Mouse (Mus musculus) cerebellum, postnatal 4 days (tissue): ENCODE results near the gene Bphl.

Source experiments
- DNase-seq, 2 experiments: peaks; one replicate each; pipeline ENCODE4 v3.0.0; 2022; ENCODE audit warnings: low spot score in 2 of 2, mixed read lengths in 1 of 2

Gene Bphl

GRCm38 (mm10) chr13:34037172-34038055 lies at the start of gene Bphl:
Gene Bphl, plus strand, starts transcription at chr13:34037597.
- DNase-seq: peak; percentile 81 to 89

DNA sequence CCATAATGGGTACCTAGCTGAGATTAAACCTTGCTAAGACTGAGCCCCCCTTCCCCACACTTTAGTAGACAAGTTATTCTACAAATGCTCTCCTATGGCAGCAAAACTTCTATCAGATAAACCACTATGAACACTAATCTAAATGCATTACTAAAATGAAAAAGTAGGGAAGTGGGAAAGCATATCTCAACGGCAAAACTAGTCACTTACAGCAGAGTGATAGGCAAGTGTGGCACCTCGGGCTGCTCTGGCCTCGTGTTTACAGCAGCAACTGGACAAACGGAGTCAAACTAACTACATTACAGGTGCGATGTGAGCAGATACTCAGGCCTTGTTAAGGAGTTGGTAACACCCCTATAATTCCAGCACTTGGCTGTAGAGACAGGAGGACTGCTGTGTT lies 47.8 kb upstream of the Bphl start:
- no peak for DNase-seq

DNA sequence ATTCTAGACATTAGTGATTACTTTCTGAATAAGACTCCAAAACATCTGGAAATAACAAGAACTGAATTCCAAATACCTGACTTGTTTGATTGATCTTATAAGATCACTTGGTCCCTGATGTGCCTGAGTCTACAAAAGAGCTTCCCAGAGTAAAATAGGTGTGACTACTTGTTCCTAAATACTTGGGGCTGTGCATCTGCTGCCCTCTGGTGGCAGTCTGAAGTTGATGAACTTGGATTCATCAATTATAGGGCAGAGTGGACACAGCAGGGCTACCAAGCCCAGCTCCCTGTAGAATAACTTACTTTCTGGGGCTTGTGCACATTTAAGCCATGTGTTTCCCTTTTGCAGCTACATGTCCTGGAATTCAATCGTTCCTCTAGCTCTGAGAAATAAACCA lies 42.2 kb upstream of the Bphl start:
- peak; percentile 40 to 60 for DNase-seq

GRCm38 (mm10) chr13:34002058-34003006 lies 35.1 kb upstream of the Bphl start, which contains the start of the genes Ripk1 and Serpinb6a:
Gene Ripk1, plus strand, starts transcription at chr13:34002363.
Gene Serpinb6a, minus strand, starts transcription at chr13:34002794.
- peak; percentile 74 to 82 for DNase-seq

GRCm38 (mm10) chr13:34003058-34003457 lies 34.3 kb upstream of the Bphl start:
- DNase-seq: no peak

DNA sequence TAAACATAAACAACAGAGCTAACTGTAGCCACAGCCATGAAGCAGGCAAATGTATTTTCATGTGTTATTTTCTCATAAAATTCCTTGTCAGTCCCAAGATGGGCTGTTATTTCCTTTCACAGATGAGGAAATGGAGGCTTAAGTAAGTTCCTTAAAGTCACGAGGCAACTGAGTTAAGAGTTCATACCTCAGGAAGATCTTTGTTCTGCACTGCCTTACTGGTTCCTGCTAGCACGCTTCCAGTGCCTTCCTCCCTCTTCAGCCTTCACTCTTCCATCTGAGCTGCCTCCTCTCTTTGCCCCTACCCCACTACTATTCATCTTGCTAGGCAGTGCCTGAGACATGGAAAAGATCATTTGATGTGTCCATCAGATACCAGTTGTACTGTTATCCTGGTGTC lies 30.2 kb upstream of the Bphl start:
- no peak for DNase-seq

GRCm38 (mm10) chr13:34016927-34017569 lies 20.3 kb upstream of the Bphl start:
- peak in 1 of 2 experiments; percentile 40 for DNase-seq

DNA sequence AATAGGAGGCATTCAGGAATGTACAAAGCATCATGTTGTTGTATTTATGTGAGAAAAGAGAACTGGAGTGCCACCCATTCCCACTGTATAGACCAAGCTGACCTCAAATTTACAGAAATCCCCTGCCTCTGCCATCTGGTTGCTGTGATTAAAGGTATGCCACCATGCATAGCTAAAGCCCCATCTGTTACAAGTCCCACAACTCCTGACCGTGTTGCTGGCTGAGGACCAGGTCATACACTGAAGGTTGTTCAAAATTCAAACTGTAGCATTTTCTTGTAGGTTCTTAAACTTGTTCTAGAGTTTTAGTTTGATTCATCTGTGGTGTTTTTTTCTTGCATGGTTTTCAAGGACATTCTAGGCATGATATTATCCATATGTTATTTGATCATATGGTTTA lies 18.9 kb upstream of the Bphl start:
- no peak for DNase-seq

DNA sequence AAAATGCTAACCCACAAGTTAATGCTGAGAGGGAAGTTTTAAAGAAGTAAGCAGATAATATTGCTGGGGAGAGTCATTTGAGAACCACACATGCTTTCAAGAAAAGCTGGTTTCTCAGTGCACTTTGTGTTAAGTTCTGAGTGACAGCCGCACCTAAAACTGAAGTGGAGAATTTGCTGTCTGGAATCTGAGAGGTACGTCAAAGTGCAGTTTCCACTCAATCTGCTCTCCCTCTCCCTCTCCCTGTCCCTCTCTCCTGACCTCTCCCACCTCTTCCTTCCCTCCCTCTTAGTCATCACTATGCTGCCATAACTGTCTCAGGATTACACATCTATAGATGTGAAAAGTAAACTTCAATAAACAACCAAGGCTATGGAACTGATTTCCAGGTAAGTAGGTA lies 15.4 kb upstream of the Bphl start:
- no peak for DNase-seq

GRCm38 (mm10) chr13:34032041-34032440 lies 5.4 kb upstream of the Bphl start:
- no peak for DNase-seq

DNA sequence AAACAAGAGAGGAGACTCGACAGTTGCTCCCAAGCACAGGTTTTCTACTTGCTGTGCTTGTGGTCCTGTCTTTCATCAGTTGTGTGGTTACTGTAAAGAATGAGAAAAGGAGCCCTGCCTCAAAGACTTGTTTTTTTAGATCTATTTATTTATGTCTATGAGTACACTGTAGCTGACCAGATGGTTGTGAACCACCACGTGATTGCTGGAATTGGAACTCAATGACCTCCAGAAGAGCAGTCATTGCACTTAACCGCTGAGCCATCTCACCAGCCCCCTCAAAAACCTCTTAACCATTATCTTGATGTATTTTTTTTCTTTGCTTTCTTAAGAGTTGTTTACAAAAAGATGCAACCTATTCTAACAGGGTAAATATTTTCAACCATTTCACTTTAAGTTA lies 2.0 kb upstream of the Bphl start:
- no peak for DNase-seq

GRCm38 (mm10) chr13:34036726-34037125 lies 671 bp upstream of the Bphl start:
- no peak for DNase-seq

DNA sequence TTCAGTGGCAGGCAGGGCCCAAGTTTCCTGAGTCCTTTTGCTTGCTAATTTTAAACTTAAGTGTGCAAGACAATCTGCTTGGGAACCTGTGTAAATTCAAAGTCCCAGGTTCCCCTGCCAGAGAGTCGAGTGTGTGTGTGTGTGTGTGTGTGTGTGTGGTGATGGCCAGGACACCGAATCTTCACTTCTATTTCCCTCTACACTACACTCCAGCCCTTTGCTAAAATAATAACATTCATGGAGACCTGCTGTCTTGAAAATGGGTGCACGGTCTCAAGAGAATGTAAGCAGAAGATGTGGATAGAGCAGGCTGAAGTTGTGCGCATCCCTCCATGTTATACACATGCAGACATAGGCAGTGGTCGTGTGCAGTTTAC lies 647 bp downstream of the Bphl start:
- DNase-seq: no peak

DNA sequence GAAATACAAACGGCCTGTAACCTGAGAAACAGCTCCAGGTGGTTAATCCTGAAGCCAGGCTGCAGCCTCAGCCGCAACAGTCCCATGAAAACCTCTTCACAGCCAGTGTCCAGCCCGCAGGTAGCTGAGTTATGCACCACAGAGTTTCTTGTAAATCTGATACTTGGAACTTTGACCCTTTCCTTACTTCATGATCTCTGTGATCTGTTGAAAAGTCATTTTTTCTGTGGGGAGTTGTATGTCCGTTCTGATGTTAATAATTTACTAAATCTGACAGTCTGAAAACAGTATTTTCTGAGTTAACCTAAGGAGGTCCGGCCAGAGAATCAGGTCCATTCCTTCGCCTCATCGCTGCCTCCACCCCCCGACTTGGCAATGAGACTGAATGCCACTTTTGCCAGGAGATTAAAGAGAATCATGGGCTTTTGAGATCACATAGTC lies 1.5 kb downstream of the Bphl start:
- DNase-seq: no peak

DNA sequence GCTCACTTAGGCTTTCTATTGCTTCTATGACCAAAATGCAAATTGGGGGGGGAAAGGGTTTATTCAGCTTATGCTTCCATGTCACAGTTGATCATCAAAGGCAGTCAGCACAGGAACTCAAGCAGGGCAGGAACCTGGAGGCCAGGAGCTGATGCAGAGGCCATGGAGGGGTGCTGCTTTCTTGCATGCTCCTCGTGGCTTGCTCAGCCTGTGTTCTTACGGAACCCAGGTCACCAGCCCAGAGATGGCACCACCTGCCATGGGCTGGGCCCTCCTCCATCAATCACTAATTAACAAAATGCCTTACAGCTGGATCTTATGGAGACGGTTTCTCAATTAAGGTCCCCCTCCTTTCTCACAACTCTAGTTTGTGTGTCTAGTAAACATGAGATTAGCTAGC lies 2.7 kb downstream of the Bphl start:
- DNase-seq: no peak

DNA sequence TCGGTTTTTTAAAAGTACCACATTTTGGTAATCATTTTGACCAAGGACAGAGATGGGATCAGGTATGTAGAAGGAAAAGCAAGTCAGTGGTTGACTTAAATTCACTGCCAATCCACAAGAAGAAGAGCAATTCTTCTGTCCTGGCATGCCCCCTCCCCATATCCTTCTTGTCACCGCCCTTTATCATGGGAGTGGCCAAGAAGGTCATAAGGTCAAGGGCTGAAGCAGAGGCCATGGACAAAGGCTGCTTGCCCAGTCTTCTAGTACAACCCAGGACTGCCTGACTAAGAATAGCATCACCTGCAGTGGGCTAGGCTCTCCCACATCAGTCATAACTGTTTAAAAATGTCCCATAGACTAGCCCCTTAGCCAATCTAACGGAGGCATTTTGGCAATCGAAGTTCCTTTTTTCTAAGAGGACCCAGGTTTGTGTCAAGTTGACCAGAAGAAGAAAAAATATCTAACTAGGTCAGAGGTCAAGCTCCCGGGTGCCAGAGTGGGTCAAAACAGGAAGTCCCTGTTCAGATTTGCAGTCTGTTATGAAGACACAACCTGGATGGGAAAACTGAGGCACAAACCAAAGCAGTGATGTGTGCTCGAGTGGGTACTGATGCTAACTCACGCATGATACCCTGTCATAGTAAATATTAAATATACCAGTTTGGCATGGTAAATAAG lies 6.5 kb downstream of the Bphl start:
- no peak for DNase-seq

DNA sequence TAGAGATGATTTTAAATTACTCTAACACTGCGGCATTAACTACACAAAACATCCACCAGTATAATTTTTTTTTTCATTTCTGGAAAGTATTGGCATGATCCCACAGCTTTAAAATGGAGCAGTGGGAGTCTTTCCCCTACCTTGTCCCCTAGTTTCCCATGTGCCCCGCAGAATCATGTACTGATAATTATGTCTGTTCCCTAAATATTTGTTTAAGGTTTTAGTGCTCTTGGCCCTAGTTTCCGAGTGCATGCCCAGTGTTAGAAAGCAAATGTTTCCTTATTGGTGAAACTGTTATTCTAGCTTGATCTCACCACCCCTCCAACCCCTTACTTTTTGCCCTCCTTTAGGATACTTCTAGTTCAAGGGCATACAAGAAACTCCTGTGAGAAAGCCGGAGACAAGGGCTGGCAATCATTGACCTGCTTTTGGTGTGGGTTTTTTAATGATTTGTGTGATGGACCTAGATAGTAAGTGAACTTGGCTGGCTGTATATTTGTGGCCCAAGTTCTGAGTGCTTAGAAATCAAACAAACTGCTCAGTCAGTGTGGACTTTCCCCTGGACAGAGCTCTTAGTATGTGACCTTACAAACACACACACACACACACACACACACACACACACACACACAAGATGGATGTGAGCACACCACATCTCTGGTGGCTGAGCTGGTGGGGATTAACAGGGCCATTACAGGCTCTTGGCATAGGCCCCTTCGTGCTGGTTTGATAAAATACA lies 8.3 kb downstream of the Bphl start:
- no peak for DNase-seq

- DNase-seq: peak; percentile 56 to 82
These were observed 9.1 kb downstream of the Bphl start for GRCm38 (mm10) chr13:34046421-34047012.

- DNase-seq: no peak
These were observed 10.1 kb downstream of the Bphl start for GRCm38 (mm10) chr13:34047526-34047925.

DNA sequence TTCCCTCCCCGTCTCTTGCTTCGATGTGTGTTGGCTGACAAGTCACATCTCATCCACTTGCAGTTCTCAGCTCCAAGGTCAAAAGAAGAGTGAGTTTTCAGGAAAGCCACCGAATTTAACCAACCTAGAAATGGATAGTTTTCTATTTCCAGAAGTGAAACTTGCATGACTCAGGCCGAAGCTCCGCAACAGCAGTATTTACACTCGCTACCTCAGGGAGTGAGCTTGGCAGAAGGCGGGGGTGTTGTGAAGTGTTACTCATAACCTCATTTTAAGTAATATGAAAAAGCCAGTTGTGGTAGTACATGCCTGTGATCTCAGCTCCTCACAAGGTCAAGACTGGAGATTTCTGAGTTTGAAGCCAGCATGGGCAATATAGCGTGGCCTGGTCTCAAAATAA lies 13.1 kb downstream of the Bphl start:
- no peak for DNase-seq
